Mouse (Mus musculus) neural tube, embryonic 10.5 days (tissue): Measurements from ENCODE around the gene Nav2.

Experiments used
- DNase-seq: peaks from one replicate; pipeline ENCODE4 v3.0.0-alpha.2; 2017; ENCODE audit warnings: low spot score; ENCODE audit errors: extremely low spot score

Nav2 gene

DNA sequence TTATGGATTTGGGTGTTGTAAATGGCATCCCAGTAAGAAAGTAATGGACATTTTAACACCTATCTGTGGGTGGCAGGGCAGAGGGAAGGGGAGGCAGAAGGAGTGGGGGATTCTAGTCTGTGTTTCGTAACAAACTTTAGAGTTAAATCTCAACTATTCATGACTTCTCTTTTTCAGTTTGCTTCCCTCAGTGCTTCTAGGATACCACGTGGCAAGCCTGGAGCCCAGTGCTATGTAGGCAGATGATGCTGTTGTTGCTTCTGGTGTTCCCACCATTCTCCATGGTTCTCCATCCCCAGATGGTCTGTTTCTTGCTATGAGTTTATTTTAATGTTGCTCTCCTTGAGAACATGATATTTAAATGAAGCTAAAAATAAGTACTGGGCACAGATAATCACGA is 92.3 kb downstream of the Nav2 start:
- no peak for DNase-seq

GRCm38 (mm10) chr7:49004402-49004801 is 95.9 kb downstream of the Nav2 start:
- no peak for DNase-seq

DNA sequence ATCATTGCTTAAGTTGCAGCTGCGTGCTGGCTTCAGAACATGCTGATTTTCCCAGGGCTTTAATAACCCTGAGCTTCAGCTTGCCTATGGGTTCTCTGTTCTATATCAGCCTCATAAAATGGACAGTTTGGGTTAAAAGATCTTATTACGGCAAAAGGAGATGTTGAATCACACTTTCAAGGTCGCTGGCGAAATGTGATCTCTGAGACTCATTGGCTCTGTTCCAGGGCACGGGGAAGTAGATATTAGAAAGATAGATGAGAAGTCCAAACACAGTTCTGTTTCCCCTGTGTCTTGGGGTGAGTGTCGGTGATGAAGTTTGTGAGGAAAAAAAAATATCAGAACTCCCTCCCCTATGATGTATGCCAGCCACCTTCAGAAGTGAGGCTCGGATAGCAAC is 98.4 kb downstream of the Nav2 start:
- DNase-seq = no peak

DNA sequence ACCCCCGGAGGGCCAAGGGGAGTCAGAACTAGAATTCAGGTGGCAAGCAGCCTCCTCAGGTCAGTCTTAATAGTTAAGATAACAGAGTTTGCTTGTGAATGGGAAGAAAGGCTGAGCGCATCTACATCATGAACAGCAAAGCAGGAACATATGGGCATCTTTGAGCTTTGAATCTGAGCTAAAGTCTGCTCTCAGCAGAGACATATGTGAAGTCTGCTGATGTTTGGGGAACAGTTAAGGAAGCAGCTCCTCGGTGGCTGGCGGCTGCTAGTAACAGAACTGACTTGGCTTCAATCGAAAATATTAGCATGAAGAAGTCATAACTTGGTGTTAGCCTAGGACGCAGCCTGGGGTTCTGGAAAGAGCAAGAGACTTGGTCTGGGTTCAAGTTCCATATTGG is 102.2 kb downstream of the Nav2 start:
- no peak for DNase-seq

- no peak for DNase-seq
These were observed 103.5 kb downstream of the Nav2 start for GRCm38 (mm10) chr7:49012027-49012426.

DNA sequence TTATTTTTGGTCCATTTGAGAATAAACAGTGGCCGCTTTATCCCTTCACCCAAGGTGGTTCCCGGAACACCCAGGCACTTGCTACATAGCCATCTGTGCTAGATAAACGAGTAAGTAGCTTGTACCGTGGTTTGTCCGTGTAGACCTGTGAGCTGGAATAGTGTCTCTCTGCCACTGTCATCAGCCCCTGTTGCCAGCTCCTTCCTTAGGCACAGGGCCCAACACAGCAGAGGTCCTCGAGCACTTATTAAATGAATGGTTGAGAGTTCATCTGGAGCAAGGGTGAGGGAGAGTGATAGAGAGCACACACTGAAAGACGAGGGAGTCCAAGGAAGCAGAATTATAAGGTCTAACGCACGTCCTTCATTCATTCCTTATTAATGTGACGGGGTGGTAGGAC is 106.0 kb downstream of the Nav2 start:
- no peak for DNase-seq

DNA sequence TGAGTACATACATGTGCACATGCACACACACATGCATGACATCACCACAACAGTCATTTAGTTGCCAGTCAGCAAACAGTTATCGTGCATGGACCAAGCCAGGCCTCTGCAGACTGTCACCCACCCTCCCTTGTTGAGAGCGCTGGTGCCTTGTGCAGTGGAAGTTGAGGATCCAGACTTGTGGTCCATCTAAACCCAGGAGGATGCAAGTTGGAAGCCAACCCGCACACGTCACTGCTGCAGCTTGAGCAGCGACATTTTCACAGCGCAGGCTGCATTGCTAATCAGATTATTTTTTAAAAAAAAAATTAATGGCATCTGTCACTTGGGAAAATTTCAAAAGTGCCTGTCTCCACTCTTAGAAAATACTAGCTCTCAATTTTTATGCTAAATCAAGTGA is 106.8 kb downstream of the Nav2 start:
- no peak for DNase-seq

DNA sequence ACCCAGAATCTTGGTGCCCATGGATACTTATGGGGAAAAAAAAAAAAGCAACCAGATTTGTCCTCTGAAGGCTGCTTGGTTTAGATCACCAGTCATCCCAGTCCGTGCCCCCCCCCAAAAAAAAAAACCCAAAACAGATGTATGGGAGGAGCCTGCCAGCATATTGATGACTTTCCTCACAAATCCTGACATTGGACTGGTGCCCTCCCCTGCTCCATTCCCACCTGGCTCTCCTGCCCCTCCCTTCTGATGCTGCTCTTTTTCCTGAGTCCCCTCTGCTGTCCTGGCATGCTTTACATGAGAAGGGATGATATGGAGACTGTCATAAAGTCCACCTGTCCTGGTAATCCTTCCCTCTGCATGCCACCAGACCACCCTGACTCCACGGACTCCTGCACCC is 107.6 kb downstream of the Nav2 start:
- no peak for DNase-seq

DNA sequence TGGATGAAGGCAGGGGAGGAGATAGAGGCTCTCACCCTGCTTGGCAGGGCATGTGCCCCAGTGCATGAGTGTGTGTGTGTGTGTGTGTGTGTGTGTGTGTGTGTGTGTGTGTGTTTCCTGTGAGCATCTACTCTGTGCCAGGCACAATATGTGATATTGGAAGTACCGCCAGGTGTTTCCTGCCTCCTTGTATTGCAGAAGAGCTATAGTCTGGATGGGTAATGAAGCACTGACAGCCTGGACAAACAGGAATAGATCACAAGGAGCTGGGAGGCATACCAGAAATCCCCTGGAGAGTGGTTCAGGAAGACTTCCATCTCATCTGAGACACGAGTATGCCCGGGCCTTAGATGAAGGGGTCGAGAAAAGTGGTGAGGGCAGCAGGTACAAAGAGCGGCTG is 109.3 kb downstream of the Nav2 start:
- DNase-seq = no peak

DNA sequence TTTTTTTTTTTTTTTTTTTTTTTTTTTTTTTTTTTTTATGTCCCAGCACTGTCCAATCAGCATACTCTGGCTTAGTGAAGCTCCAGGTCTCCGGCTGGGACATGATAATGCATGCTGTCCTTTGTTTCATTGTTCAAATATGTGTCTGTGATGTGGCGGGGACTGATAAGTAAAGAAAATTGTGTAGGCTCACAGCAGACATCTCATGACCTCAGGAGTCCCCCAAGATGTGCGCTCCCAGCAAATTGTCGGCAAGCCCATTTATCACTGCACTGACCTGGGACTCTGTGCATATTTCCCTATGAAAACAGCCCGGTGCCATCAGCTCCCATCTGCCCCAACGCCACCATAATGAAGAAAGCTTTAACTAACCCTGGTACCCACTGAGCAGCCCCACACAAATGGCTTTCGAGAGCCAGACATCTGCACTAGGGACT is 110.0 kb downstream of the Nav2 start:
- no peak for DNase-seq

DNA sequence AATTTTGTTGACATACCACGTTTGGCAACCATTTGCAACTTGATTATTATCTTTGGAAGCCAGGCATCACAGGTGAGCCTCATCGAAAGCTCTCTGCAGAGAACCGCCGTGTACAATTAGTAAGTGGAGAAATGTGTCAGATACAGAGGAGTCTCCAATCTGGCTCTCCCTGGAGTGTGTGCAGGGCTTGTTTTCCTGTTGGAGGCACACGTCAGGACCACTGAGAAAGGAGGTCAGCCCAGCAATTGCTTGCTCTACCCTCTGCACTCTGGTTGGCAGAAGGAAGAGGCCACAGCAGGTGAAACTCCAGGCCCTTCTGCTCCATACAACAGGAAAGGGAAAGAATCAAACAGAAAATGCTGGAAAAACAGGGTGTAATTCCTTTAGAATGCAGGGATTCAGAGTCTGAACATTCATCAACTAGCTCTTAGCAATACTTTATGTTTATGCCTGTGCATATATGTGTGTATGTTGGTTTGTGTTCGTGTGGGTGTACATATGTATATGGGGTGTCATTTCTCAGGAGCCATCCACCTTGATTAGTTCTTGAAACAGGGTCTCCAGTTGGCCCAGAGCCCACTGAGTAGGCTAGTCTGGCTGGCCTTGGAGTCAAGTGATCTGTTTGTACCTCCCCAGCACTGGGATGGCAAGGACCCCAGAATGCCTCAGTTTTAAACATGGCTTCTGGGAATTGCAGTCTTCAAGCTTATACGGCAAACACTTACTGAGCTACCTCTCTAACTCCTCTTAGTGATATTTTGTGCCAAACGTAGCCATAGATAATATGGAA is 116.7 kb downstream of the Nav2 start:
- no peak for DNase-seq

GRCm38 (mm10) chr7:49025991-49026390 is 117.5 kb downstream of the Nav2 start:
- no peak for DNase-seq

- no peak for DNase-seq
These were observed 118.0 kb downstream of the Nav2 start for GRCm38 (mm10) chr7:49026466-49026865.

- no peak for DNase-seq
These were observed 120.9 kb downstream of the Nav2 start for GRCm38 (mm10) chr7:49029282-49030012.

DNA sequence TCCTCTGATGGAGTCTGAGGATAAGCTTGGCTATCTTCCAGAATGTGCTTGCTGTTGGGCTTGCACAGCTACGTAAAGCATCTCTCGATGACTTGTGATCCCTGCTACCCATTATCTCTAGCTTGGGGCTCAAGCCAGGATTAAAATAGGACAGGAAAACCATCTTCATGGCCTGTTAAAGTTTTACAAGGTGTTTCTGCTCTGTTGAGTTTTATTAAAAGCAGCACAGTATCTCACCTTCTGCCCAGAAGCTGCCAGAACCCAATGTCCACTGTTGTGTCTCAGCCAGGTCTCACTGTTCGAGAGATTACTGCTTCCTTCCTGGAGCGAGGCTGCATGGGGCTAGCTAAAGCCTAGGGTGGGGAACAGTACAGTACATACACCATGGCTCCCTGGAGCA is 123.7 kb downstream of the Nav2 start:
- DNase-seq = no peak

DNA sequence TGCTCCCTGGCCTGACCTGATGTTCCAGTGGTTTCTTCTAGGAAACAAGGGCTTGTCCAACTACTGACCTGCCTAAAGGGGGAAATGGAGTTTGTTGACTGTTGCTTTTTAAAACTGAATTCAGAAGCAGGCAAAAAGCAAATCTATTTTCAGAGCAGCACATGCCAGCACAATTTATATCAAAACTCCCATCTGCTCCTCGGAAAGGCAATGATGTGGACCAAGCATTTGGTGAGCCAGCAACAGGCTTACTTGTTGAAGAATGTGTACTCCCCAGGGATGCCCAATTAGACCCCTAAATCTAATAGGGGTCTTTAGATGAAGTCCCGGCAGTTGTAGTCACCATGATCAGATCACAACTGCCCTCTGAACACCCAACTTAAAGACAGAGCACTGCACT is 125.7 kb downstream of the Nav2 start:
- no peak for DNase-seq

DNA sequence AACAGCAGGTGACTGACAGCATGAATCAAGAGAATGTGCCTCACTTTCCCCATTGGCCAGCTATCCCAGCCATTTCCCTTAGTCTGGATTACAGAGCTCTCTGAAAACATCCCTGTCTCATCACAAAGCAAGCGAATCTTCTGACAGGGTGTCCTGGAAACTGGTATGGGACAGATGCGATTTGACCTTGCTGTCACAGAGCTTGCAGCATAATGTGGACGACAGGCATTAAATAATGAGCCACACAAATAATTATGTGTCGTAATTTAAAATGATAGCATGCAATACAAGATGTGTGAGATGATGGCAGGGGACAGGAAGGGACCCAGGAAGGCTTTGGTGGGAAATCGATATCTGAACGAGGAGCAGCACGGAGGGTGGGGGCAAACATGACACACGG is 131.6 kb downstream of the Nav2 start:
- no peak for DNase-seq

- no peak for DNase-seq
These were observed 133.0 kb downstream of the Nav2 start for GRCm38 (mm10) chr7:49041334-49042070.

DNA sequence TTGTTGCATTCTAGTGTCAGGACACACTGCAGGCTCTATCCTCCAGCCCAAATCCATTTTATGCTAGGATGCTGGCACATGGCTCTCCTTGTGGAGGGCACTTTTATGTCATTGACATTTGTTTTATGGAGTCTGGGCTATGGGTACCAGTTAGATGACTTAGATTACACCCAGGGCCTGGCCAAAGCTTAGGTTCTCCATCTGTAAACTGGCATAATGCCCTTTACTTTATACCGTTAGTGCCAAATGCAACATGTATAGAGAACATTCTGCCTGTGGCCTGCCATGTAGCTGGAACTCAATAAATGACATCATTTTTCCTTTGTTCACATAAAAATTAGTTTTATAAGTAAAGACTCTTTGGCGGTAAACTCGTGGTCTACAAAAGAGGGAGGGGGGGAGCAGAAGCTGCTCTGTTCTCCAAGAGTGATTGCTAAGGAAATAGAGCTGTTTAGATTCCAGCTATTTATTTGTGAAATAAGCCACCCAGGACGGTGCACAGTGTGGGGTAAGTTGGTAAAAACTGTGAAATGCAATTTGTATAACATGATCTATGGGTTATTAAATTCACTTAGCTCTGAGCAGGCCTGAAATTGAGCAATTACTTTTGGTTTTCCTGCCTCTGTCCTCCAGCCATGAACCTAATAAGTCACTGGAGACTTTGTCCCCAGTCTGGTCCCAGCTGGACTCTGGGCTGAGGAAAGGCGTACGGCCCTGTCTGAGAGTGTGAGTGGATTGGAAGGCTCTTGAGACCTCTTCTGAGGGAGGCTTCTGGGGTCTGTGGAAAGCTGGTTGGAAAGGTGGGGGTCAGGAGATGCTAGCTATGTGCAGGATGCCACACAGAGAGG is 137.2 kb downstream of the Nav2 start:
- no peak for DNase-seq

DNA sequence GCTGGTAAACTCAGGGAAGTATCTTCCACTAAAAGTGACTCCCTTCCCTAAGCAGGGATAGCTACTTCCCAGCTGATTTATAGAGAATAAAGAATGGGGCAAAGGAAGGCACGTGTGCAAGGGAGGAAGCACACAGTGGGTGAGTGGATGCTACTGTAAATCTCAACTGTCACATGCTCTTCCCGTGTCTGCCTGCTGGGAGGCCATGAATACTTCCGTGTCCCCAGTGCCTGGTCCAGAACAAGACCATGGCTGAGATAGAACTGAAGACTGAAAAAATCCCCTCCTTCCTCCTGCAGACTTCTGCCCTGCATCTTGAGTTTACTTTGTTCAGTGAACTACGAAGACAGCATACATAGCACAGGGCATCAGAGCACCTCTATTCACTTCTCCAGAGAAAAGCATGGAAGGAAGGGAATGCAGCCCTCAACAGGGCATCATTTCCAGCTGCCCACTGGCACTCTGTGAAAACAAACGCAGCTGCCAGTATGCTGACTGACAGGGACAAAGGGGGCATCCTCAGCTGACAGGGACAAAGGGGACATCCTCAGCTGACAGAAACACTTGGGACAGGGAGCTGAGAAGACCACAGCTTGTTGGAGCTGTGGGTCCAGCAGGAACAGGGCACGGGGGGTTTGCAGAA is 138.0 kb downstream of the Nav2 start:
- no peak for DNase-seq

- no peak for DNase-seq
These were observed 138.8 kb downstream of the Nav2 start for GRCm38 (mm10) chr7:49047336-49047735.
